Mouse (Mus musculus) bone marrow macrophage, adult 2 months (primary cell): ENCODE results near the gene Kdm2b.

ENCODE experiments used
- CTCF ChIP-seq: IDR thresholded peaks from 2 replicates; pipeline ENCODE4 v1.5.1; 2012; ENCODE audit warnings: low read depth, mild to moderate bottlenecking, low read length, moderate library complexity
- POLR2A ChIP-seq: IDR thresholded peaks from 2 replicates; pipeline ENCODE4 v1.6.1; 2012; ENCODE audit warnings: mild to moderate bottlenecking, low read depth, low read length, borderline replicate concordance

- no peak for TF ChIP-seq POLR2A
- TF ChIP-seq CTCF: no peak
These were observed 24.8 kb downstream of the Kdm2b start for GRCm38 (mm10) chr5:122964853-122965252.
